12 mouse cellular contexts compared by ENCODE assay signal in genomic region chr1:128643316-128643776, GRCm38 (mm10). TPM values are rescaled to one million over a fixed set of nuclear protein-coding genes. Genes with fewer than 3 reads are reported as not detected.
DNase-seq lines count a peak whose midpoint lies in the region; ATAC-seq and TF ChIP-seq lines count a peak whose summit lies in the region.
"Had no signal": no experiment of that assay in that cellular context is flagged by ENCODE, and none has a peak within 500 bp of the region (broad histone marks: within the 10 kb centered on the region; RNA-seq: fewer than 3 reads in every experiment).

No protein-coding gene starts in this region.

- ATAC-seq in hindbrain, postnatal 0 days: no peak
- ATAC-seq in hindbrain, embryonic 11.5 days (ENCODE audit: low FRiP score): no peak
- ATAC-seq in midbrain, embryonic 11.5 days (ENCODE audit: low FRiP score): 0 out of 2 replicates have a peak, but pooled peaks have one; percentile 31
- no peak for ATAC-seq in midbrain, embryonic 15.5 days (replicated peaks)
- no peak for ATAC-seq in embryonic facial prominence, embryonic 11.5 days (replicated peaks; ENCODE audit: insufficient number of reproducible peaks, low FRiP score, low TSS enrichment, low read depth)
- ATAC-seq in neural tube, embryonic 13.5 days (ENCODE audit: low read depth): 0 out of 2 replicates have a peak, but pooled peaks have one; percentile 33

- H3K4me3 ChIP-seq in hindbrain, postnatal 0 days (ENCODE audit: low read length): no peak overlapping the region
- no peak overlapping the region for H3K4me3 ChIP-seq in hindbrain, embryonic 11.5 days (ENCODE audit: low read depth, low read length)
- H3K4me3 ChIP-seq in midbrain, embryonic 11.5 days (ENCODE audit: low read depth, low read length): no peak overlapping the region
- H3K4me3 ChIP-seq in midbrain, embryonic 15.5 days: no peak overlapping the region
- no peak overlapping the region for H3K4me3 ChIP-seq in embryonic facial prominence, embryonic 11.5 days (ENCODE audit: low read depth, low read length)
- H3K4me3 ChIP-seq in neural tube, embryonic 13.5 days: no peak overlapping the region
- H3K4me3 ChIP-seq: stomach, embryonic 15.5 days had no signal

- H3K4me1 ChIP-seq in hindbrain, postnatal 0 days (ENCODE audit: insufficient read depth, low read length): no peaks in the 10 kb centered on the region
- peaks cover 4% of the 10 kb centered on the region; the same call in 1 of the 2 replicates for H3K4me1 ChIP-seq in hindbrain, embryonic 11.5 days (replicated peaks; ENCODE audit: control insufficient read depth, insufficient read depth, low read length)
- H3K4me1 ChIP-seq in midbrain, embryonic 11.5 days (ENCODE audit: control insufficient read depth, insufficient read depth, low read length): peaks cover 11% of the 10 kb centered on the region; the same call in 1 of the 2 replicates
- peaks cover 16% of the 10 kb centered on the region; the same call in 1 of the 2 replicates for H3K4me1 ChIP-seq in midbrain, embryonic 15.5 days
- H3K4me1 ChIP-seq in embryonic facial prominence, embryonic 11.5 days (ENCODE audit: control insufficient read depth, insufficient read depth, low read length): peaks cover 6% of the 10 kb centered on the region
- peaks cover 20% of the 10 kb centered on the region for H3K4me1 ChIP-seq in neural tube, embryonic 13.5 days (replicated peaks)

- peak; percentile 7 for DNase-seq in hindbrain, postnatal 0 days (ENCODE audit: low spot score)
- DNase-seq in hindbrain, embryonic 11.5 days (ENCODE audit: low spot score): no peak
- DNase-seq in midbrain, embryonic 11.5 days (ENCODE audit: low spot score, missing footprints): peak; percentile 89
- DNase-seq in embryonic facial prominence, embryonic 11.5 days (ENCODE audit: low spot score): peak; percentile 36
- no peak for DNase-seq in urinary bladder, adult 2 months (ENCODE audit: low spot score)
- DNase-seq: cerebellum, adult 2 months; gastrocnemius, postnatal 14 days; lung, adult 2 months had no signal

- no peak overlapping the region for H3K4me2 ChIP-seq in hindbrain, postnatal 0 days (ENCODE audit: low read depth, low read length)
- H3K4me2 ChIP-seq in hindbrain, embryonic 11.5 days (replicated peaks; ENCODE audit: low read depth, low read length): no peak overlapping the region
- no peak overlapping the region for H3K4me2 ChIP-seq in midbrain, embryonic 11.5 days
- no peak overlapping the region for H3K4me2 ChIP-seq in midbrain, embryonic 15.5 days
- H3K4me2 ChIP-seq in embryonic facial prominence, embryonic 11.5 days (ENCODE audit: low read depth, low read length): no peak overlapping the region
- H3K4me2 ChIP-seq in neural tube, embryonic 13.5 days: no peak overlapping the region
- H3K4me2 ChIP-seq: hindbrain, embryonic 14.5 days; stomach, embryonic 15.5 days had no signal

- 8% methylated on average over 4 of the region's 4 CpGs for WGBS in hindbrain, postnatal 0 days
- WGBS in hindbrain, embryonic 11.5 days: 5% methylated on average over 4 of the region's 4 CpGs
- WGBS in midbrain, embryonic 11.5 days: 11% methylated on average over 4 of the region's 4 CpGs
- 5% methylated on average over 4 of the region's 4 CpGs for WGBS in midbrain, embryonic 15.5 days
- WGBS in embryonic facial prominence, embryonic 11.5 days: 5% methylated on average over 4 of the region's 4 CpGs
- WGBS in neural tube, embryonic 13.5 days: 1% methylated on average over 4 of the region's 4 CpGs

- H3K9ac ChIP-seq in hindbrain, postnatal 0 days (replicated peaks; ENCODE audit: low read length): no peak overlapping the region
- H3K9ac ChIP-seq in hindbrain, embryonic 11.5 days (ENCODE audit: low read depth, low read length): no peak overlapping the region
- H3K9ac ChIP-seq in midbrain, embryonic 11.5 days (ENCODE audit: low read length): no peak overlapping the region
- H3K9ac ChIP-seq in midbrain, embryonic 15.5 days: no peak overlapping the region
- H3K9ac ChIP-seq in embryonic facial prominence, embryonic 11.5 days (replicated peaks; ENCODE audit: low read length): no peak overlapping the region
- H3K9ac ChIP-seq in neural tube, embryonic 13.5 days: 0 out of 2 replicates have a peak overlapping the region, but pooled peaks have one; percentile 23
- H3K9ac ChIP-seq: hindbrain, embryonic 14.5 days; stomach, embryonic 15.5 days had no signal

- no peak for TF ChIP-seq CTCF in hindbrain, postnatal 0 days (IDR thresholded peaks at IDR 0.05; ENCODE audit: low read depth)

- no peak overlapping the region for H3K27ac ChIP-seq in hindbrain, postnatal 0 days
- H3K27ac ChIP-seq in hindbrain, embryonic 11.5 days (ENCODE audit: low read depth, low read length): no peak overlapping the region
- no peak overlapping the region for H3K27ac ChIP-seq in midbrain, embryonic 11.5 days (ENCODE audit: low read depth, low read length)
- H3K27ac ChIP-seq in midbrain, embryonic 15.5 days: no peak overlapping the region
- H3K27ac ChIP-seq in embryonic facial prominence, embryonic 11.5 days (replicated peaks; ENCODE audit: low read depth, low read length): no peak overlapping the region
- no peak overlapping the region for H3K27ac ChIP-seq in neural tube, embryonic 13.5 days (replicated peaks)
- H3K27ac ChIP-seq: hindbrain, embryonic 14.5 days; stomach, embryonic 15.5 days had no signal

- H3K36me3 ChIP-seq in hindbrain, postnatal 0 days (ENCODE audit: insufficient read depth, low read length): no peaks in the 10 kb centered on the region
- no peaks in the 10 kb centered on the region for H3K36me3 ChIP-seq in hindbrain, embryonic 11.5 days (ENCODE audit: control insufficient read depth, insufficient read depth, low read length)
- no peaks in the 10 kb centered on the region for H3K36me3 ChIP-seq in midbrain, embryonic 11.5 days (ENCODE audit: control insufficient read depth, insufficient read depth, low read length)
- H3K36me3 ChIP-seq in midbrain, embryonic 15.5 days (replicated peaks): no peaks in the 10 kb centered on the region
- H3K36me3 ChIP-seq in embryonic facial prominence, embryonic 11.5 days (replicated peaks; ENCODE audit: control insufficient read depth, insufficient read depth, low read depth, low read length): no peaks in the 10 kb centered on the region
- no peaks in the 10 kb centered on the region for H3K36me3 ChIP-seq in neural tube, embryonic 13.5 days
- H3K36me3 ChIP-seq: stomach, embryonic 15.5 days had no signal

- H3K9me3 ChIP-seq in hindbrain, postnatal 0 days (ENCODE audit: low read length): no peaks in the 10 kb centered on the region
- no peaks in the 10 kb centered on the region for H3K9me3 ChIP-seq in hindbrain, embryonic 11.5 days (ENCODE audit: control insufficient read depth, low read length)
- H3K9me3 ChIP-seq in midbrain, embryonic 11.5 days (ENCODE audit: control insufficient read depth, low read length): no peaks in the 10 kb centered on the region
- H3K9me3 ChIP-seq in midbrain, embryonic 15.5 days: no peaks in the 10 kb centered on the region
- H3K9me3 ChIP-seq in embryonic facial prominence, embryonic 11.5 days (replicated peaks; ENCODE audit: control insufficient read depth, low read length): no peaks in the 10 kb centered on the region
- no peaks in the 10 kb centered on the region for H3K9me3 ChIP-seq in neural tube, embryonic 13.5 days
- H3K9me3 ChIP-seq: stomach, embryonic 15.5 days had no signal

- no peaks in the 10 kb centered on the region for H3K27me3 ChIP-seq in hindbrain, postnatal 0 days (ENCODE audit: insufficient read depth, low read length)
- H3K27me3 ChIP-seq in hindbrain, embryonic 11.5 days (ENCODE audit: control insufficient read depth, insufficient read depth, low read length): no peaks in the 10 kb centered on the region
- no peaks in the 10 kb centered on the region for H3K27me3 ChIP-seq in midbrain, embryonic 11.5 days (ENCODE audit: control insufficient read depth, insufficient read depth, low read length)
- no peaks in the 10 kb centered on the region for H3K27me3 ChIP-seq in midbrain, embryonic 15.5 days (replicated peaks)
- no peaks in the 10 kb centered on the region for H3K27me3 ChIP-seq in embryonic facial prominence, embryonic 11.5 days (ENCODE audit: control insufficient read depth, insufficient read depth, low read length)
- no peaks in the 10 kb centered on the region for H3K27me3 ChIP-seq in neural tube, embryonic 13.5 days
- H3K27me3 ChIP-seq: stomach, embryonic 15.5 days had no signal

RNA-seq across cellular contexts. Expression of gene Cxcr4, which starts 51.3 kb away (rescaled TPM):
- total RNA-seq in hindbrain, postnatal 0 days (2014; rRNA removed): 76.1 and 95.8 TPM in 2 replicates
- 5.1 and 5.2 TPM in 2 replicates for polyA plus RNA-seq in hindbrain, postnatal 0 days (2015; fragmentation: Nextera tagmentation; extraction: Ambion mirVana)
- polyA plus RNA-seq in hindbrain, embryonic 11.5 days (2014; fragmentation: Nextera tagmentation; extraction: Ambion mirVana): 23.3 and 26.4 TPM in 2 replicates
- 22.6 and 25.6 TPM in 2 replicates for polyA plus RNA-seq in midbrain, embryonic 11.5 days (2014; fragmentation: Nextera tagmentation; extraction: Ambion mirVana)
- polyA plus RNA-seq in midbrain, embryonic 15.5 days (2015; fragmentation: Nextera tagmentation; extraction: Ambion mirVana): 7.0 and 7.1 TPM in 2 replicates
- polyA plus RNA-seq in embryonic facial prominence, embryonic 11.5 days (2014; fragmentation: Nextera tagmentation; extraction: Ambion mirVana): 6.8 and 7.0 TPM in 2 replicates
- 8.5 and 8.7 TPM in 2 replicates for polyA plus RNA-seq in neural tube, embryonic 13.5 days (2015; fragmentation: Nextera tagmentation; extraction: Ambion mirVana)
- polyA plus RNA-seq in urinary bladder, adult 2 months (2012; rRNA removed): 8.7 and 9.1 TPM in 2 replicates

Comparison
In these comparisons a context has a peak if more than half of its experiments do, and no peak if none do; other contexts are left out.
1. ATAC-seq: peak in midbrain, embryonic 11.5 days (single experiment) and neural tube, embryonic 13.5 days (single experiment); none in hindbrain, postnatal 0 days (single experiment), hindbrain, embryonic 11.5 days (single experiment), midbrain, embryonic 15.5 days (single experiment) and embryonic facial prominence, embryonic 11.5 days (single experiment).
2. DNase-seq: peak in hindbrain, postnatal 0 days (single experiment), midbrain, embryonic 11.5 days (single experiment) and embryonic facial prominence, embryonic 11.5 days (single experiment); none in hindbrain, embryonic 11.5 days (single experiment) and urinary bladder, adult 2 months (single experiment).